Mouse (Mus musculus): ENCODE data around the gene Atoh8.
A peak's percentile ranks its signal among the peaks of the same experiment; 100 is the strongest.

Gene Atoh8

GRCm38 (mm10) chr6:72227665-72228265 is 7.6 kb downstream of the Atoh8 start:
- peak; percentile 80 for DNase-seq (ENCODE audit: low read depth, low spot score)

- no peak for DNase-seq (ENCODE audit: low read depth, low spot score)
These were observed 8.4 kb downstream of the Atoh8 start for GRCm38 (mm10) chr6:72227011-72227410.

GRCm38 (mm10) chr6:72225686-72226085 is 9.7 kb downstream of the Atoh8 start:
- no peak for DNase-seq (ENCODE audit: low read depth, low spot score)

- DNase-seq (ENCODE audit: low read depth, low spot score), result no peak
These were observed 11.5 kb downstream of the Atoh8 start for GRCm38 (mm10) chr6:72223892-72224291.

- DNase-seq (ENCODE audit: low read depth, low spot score), result no peak
These were observed 12.5 kb downstream of the Atoh8 start for GRCm38 (mm10) chr6:72222876-72223275.

GRCm38 (mm10) chr6:72222271-72222724 is 13.1 kb downstream of the Atoh8 start:
- no peak for DNase-seq (ENCODE audit: low read depth, low spot score)

GRCm38 (mm10) chr6:72221271-72221670 is 14.1 kb downstream of the Atoh8 start:
- no peak for DNase-seq (ENCODE audit: low read depth, low spot score)

- DNase-seq (ENCODE audit: low read depth, low spot score), result no peak
These were observed 15.8 kb downstream of the Atoh8 start for GRCm38 (mm10) chr6:72219549-72219948.

- no peak for DNase-seq (ENCODE audit: low read depth, low spot score)
These were observed 17.1 kb downstream of the Atoh8 start for GRCm38 (mm10) chr6:72218281-72218680.

- DNase-seq (ENCODE audit: low read depth, low spot score), result no peak
These were observed 18.0 kb downstream of the Atoh8 start for GRCm38 (mm10) chr6:72217415-72217784.

- DNase-seq (ENCODE audit: low read depth, low spot score), result no peak
These were observed 18.5 kb downstream of the Atoh8 start for GRCm38 (mm10) chr6:72216681-72217414.

GRCm38 (mm10) chr6:72215582-72215981 is 19.8 kb downstream of the Atoh8 start:
- DNase-seq (ENCODE audit: low read depth, low spot score), result no peak

- no peak for DNase-seq (ENCODE audit: low read depth, low spot score)
These were observed 24.0 kb downstream of the Atoh8 start for GRCm38 (mm10) chr6:72211360-72211759.

- no peak for DNase-seq (ENCODE audit: low read depth, low spot score)
These were observed 24.6 kb downstream of the Atoh8 start for GRCm38 (mm10) chr6:72210823-72211222.

- no peak for DNase-seq (ENCODE audit: low read depth, low spot score)
These were observed 25.6 kb downstream of the Atoh8 start for GRCm38 (mm10) chr6:72209738-72210137.

GRCm38 (mm10) chr6:72208406-72209045 is 26.9 kb downstream of the Atoh8 start:
- no peak for DNase-seq (ENCODE audit: low read depth, low spot score)

- no peak for DNase-seq (ENCODE audit: low read depth, low spot score)
These were observed 29.4 kb downstream of the Atoh8 start for GRCm38 (mm10) chr6:72206021-72206420.

GRCm38 (mm10) chr6:72204858-72205257 is 30.5 kb downstream of the Atoh8 start:
- DNase-seq (ENCODE audit: low read depth, low spot score), result no peak

- no peak for DNase-seq (ENCODE audit: low read depth, low spot score)
These were observed 32.1 kb downstream of the Atoh8 start for GRCm38 (mm10) chr6:72203279-72203678.

GRCm38 (mm10) chr6:72202732-72203131 is 32.6 kb downstream of the Atoh8 start:
- no peak for DNase-seq (ENCODE audit: low read depth, low spot score)

- no peak for DNase-seq (ENCODE audit: low read depth, low spot score)
These were observed 34.7 kb downstream of the Atoh8 start for GRCm38 (mm10) chr6:72200595-72201256.

GRCm38 (mm10) chr6:72197515-72197914 is 37.9 kb downstream of the Atoh8 start:
- DNase-seq (ENCODE audit: low read depth, low spot score), result no peak

All from A20 (cell line).